Mouse (Mus musculus): Measurements from ENCODE around the gene Cisd3.

Cisd3 gene

DNA sequence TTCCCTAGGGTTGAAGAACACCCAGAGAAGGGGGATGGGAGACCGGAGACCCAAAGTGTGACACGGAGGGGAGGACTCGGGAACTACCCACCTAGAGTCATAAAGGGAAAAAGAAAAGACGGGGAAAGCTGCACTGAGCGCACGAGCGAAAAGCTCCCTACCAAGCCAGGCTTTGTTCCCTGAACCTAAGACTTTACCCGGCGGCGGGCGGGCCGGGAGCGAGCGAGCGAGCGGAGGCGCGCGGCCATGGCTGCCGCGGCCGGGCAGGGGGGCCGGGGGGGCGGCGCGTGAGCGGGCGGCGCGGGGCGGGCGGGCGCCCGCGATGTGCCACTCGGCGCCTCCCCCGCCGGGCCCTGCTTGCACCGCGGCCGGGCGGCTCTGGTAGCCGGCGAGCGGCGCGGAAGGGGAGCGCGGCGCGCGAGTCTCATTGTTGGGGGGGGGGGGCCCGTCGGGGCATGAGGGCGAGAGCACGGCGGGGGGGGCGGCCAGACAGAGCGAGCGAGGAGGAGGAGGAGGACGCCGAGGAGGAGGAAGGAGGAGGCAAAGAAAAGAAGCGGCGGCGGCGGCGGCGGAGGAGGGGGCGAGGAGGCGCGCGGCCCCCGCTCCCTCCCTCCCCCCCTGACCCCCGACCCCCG is 22.6 kb upstream of the Cisd3 start, which contains the start of gene Mllt6:
Gene Mllt6 (plus strand): TSS at position 522 of the 635 bp plus-strand sequence.
- DNase-seq (ENCODE audit: low read depth, low spot score): peak; percentile 75

GRCm38 (mm10) chr11:97663528-97664338 is 21.9 kb upstream of the Cisd3 start:
- no peak for DNase-seq (ENCODE audit: low read depth, low spot score)

DNA sequence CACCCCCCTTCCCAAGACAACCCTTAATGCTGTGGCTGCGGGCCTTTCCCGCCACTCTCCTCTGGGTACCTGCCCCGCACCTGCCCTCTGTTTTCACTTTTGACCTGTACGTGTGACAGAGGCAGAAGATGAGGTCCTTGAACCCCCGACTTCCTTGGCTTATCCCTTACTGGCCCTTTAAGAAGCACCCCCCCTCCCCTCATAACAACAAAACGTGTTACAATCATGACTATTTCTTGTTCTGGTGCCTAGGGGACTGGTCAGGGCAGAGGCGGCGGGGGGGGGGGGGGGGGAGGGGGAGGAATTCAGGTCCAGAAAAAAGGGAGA is 21.3 kb upstream of the Cisd3 start:
- DNase-seq (ENCODE audit: low read depth, low spot score): no peak

GRCm38 (mm10) chr11:97664771-97665240 is 20.8 kb upstream of the Cisd3 start:
- DNase-seq (ENCODE audit: low read depth, low spot score): no peak

DNA sequence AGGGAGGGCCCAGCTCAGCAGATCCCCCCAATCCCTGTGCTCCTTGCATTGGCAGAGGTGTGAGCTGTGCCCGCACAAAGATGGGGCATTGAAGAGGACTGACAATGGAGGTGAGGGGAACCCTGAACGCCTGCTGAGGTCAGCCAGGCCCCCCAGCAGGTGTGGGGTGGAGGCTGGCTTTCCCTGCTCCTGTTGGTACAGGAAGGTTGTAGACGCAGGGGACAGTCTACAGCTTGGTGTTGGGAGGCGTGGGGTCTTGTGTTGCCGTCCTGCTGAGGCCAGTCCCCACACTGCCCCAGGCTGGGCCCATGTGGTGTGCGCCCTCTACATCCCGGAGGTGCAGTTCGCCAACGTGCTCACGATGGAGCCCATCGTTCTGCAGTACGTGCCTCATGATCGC is 20.2 kb upstream of the Cisd3 start:
- no peak for DNase-seq (ENCODE audit: low read depth, low spot score)

DNA sequence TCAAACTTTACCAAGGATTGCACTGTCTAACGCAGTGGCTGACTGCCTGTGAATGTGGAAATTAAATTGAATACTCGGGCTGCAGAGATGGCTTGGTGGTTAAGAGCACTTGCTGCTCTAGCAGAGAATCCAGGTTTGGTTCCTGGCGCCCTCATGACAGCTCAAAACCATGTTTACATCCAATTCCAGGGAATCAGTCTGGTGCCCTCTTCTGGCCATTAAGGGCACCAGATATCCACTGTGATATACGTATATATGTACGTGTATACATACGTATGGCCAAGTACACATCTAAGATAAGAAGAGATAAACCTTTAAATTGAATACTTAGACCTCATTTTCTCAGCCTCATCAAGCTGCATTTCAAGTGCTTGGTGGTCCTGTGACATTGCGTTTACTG is 19.4 kb upstream of the Cisd3 start:
- DNase-seq (ENCODE audit: low read depth, low spot score): no peak

DNA sequence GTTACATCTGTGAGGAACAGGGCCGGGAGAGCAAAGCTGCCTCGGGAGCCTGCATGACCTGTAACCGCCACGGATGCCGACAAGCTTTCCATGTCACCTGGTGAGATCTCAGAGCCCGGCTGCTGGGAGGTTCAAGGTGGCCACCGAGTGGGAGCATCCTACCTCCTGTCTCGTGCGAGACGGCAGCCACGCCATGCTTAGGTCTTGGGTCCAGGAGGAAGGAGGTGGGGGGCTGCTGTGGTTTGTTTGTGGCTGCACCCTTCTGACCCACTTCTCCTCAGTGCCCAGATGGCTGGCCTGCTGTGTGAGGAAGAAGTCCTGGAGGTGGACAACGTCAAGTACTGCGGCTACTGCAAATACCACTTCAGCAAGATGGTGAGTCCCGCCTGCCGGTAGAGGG is 18.8 kb upstream of the Cisd3 start:
- DNase-seq (ENCODE audit: low read depth, low spot score): no peak

GRCm38 (mm10) chr11:97668160-97668559 is 17.5 kb upstream of the Cisd3 start:
- no peak for DNase-seq (ENCODE audit: low read depth, low spot score)

- DNase-seq (ENCODE audit: low read depth, low spot score): no peak
Measured at GRCm38 (mm10) chr11:97669268-97669667, 16.4 kb upstream of the Cisd3 start.

GRCm38 (mm10) chr11:97669829-97670228 is 15.8 kb upstream of the Cisd3 start:
- no peak for DNase-seq (ENCODE audit: low read depth, low spot score)

DNA sequence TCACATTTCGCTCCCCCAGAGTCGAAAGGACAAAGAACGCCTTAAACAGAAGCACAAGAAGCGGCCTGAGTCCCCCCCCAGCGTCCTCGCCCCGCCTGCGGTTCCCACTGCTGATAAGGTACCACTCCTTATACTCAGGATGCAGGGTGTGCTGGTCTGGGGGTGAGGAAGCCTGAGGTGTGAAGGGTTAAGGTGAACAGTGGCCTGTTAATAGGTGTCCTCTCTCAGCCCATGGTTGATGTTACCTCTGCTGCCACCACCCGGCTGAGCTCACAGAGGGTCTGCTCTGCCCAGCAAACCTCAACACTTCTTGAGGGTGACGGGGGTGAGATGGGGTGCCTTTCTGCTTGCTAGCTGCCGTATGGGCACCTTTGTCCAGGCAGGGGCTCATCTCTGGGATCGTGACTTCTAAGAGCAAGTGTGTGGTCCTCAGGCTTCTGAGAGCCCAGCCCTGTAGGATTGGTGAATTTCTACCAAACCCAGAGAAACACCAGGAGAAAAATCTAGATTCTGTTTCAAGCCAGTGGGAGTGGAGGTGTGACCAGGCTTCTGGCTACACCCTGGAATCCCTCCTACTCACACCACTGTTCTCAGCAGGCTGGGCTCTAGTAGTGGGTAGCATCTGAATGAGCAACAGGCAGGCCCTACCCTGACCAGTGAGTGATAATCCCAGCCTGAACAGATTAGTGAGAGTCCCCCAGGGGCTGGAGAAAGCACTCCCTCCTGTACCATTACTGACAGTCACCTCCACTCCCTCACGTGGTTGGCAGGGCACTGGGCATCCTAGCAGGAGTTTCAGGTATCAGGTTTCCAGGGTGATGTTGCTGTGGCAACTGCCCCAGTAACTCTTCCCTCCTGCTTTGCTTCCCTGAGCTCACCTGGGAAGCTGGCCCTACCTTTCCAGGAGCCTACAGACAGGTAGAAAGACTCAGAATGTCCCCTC is 15.1 kb upstream of the Cisd3 start:
- no peak for DNase-seq (ENCODE audit: low read depth, low spot score)

DNA sequence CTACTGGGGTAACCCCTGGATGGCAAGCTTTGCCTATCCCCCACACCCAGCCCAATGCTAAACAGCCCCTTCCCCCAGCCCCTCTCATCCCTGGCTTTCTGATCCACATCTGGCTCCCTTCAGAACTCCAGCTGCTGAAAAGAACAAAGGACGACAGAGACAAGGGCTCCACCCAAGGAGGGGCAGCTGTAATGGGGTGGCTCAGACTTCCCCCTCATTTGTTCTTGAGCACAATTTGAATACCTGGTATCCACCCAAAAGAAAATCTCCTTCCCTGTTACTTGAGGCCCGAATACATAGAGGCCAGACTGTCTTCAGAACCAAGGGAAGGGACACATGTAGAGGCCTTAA is 14.5 kb upstream of the Cisd3 start:
- DNase-seq (ENCODE audit: low read depth, low spot score): no peak

DNA sequence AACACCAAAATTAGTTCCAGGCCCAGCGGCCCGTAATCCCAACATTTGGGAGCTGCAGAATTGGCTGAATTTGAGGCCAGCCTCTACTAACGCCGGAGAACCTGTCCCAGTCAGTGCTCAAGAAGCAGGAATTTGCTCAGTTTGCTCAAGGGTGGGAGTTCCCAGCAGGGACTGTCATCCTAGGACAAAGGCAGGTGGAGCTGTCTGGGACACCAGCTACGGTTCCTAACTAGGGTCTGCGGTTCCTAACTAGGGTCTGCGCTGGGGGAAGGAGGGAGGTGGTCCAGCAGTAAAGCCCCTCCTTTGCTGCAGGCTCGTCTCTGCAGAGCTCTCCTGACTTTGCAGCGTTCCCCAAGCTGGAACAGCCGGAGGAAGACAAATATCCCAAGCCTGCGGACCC is 12.5 kb upstream of the Cisd3 start:
- no peak for DNase-seq (ENCODE audit: low read depth, low spot score)

DNA sequence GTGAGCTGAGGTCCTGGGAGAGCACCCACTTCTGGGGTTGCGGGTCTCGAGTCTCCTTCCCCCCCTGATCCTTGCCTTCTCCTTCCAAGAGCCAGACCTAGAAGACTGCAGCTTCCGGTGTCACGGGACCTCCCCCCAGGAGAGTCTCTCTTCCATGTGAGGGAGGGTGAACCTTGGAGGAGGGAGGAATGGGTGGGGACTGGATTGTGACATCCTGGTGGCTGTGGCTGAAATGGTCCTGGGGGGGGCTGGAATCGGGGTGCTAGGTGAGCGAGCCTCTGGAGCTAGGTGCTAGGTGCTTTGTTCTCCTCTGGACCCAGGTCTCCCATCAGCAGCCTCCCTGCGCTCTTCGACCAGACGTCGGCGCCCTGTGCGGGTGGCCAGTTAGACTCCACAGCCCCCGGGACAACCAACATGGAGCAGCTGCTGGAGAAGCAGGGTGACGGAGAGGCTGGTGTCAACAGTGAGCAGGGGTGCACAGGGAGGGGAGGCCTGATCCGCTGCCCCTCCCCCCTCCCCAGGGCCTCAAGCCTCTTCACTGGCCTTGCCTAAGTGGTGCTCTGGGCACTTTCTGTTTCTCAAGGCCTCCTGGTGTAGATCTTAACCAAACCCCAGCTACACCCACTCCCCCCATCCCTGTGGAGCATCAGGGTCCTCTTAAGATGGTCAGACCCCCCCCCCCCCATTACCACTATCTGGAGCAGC is 9.4 kb upstream of the Cisd3 start:
- no peak for DNase-seq (ENCODE audit: low read depth, low spot score)

GRCm38 (mm10) chr11:97677381-97677780 is 8.2 kb upstream of the Cisd3 start:
- DNase-seq (ENCODE audit: low read depth, low spot score): no peak

DNA sequence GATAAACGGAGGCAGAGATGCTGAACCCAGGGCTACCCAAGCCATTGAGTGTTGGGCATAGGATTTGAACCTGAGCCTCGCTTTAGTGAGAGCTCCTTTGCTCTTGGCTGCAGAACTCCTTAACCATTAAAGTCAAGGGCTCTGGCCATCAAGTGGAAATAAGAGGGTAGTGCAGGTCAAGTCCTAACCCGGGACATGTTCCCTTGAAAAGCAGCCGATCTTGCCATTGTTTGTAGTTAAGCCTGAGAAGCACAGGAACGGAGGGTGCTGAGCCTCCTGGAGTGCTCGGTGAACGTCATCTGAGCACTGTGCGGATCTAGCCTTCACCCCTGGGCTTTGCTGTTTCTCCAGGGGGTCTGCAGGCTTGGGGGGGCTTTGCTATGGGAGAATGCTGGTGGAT is 7.8 kb upstream of the Cisd3 start:
- no peak for DNase-seq (ENCODE audit: low read depth, low spot score)

GRCm38 (mm10) chr11:97678301-97678700 is 7.3 kb upstream of the Cisd3 start:
- no peak for DNase-seq (ENCODE audit: low read depth, low spot score)

DNA sequence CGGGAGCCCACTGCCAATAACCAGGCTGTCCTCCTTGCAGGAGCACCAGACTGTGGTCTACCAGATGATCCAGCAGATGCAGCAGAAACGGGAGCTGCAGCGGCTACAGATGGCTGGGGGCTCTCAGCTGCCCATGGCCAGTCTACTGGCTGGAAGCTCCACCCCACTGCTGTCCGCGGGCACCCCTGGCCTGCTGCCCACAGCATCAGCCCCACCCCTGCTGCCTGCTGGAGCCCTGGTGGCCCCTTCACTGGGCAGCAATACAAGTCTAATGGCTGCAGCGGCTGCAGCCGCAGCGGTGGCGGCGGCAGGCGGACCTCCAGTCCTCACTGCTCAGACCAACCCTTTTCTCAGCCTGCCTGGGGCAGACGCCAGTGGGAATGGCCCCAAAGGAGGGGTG is 5.2 kb upstream of the Cisd3 start:
- DNase-seq (ENCODE audit: low read depth, low spot score): no peak

DNA sequence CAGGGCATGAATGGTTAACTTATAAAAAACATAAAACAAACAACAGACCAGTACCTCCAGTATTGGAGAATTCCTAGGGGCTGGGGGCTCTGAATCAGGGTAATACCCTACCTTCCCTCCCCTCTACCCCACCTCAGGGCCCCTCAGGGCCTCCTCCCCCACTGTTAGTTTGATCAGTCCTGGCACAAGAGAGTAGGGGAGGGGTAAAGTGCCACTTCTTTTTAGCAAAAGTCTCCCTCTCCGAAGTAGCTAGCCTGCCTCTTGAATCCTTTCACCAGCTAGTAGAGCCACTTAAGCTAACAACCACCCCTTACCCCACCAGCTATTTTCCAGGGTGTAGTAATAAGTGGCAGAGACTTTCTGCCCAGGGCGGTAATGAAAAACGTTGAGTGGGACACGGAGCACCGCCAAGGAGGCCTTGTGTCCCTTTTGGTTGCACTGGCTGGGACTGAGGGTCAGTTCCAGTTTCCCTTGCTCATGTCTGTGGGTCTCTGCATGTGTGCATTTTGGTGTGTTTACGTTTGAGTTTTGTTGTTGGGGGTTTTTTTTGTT is 3.0 kb upstream of the Cisd3 start:
- no peak for DNase-seq (ENCODE audit: low read depth, low spot score)

- DNase-seq (ENCODE audit: low read depth, low spot score): no peak
Measured at GRCm38 (mm10) chr11:97684063-97684680, 1.5 kb upstream of the Cisd3 start.

DNA sequence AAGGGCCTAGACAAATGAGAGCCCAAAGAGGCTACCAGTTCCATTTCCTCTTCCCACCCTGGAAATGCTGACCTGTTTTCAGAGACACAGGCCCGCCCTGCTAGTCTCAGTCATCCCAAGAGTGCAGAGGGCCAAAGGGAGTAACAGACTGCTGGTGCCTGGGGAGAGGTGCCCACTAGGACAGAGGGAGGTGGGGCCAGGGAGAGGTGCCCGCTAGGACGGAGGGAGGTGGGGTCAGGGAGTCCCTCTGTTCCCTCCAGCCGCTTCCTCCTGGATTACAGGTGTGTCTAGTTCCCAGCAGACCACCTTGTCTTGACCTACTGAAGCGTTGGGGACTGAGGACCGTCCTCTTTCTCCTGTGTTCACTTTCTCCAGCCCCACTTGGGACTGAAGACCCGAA is 860 bp upstream of the Cisd3 start:
- no peak for DNase-seq (ENCODE audit: low read depth, low spot score)
